Mouse (Mus musculus): ENCODE measurements around the gene Foxa1. TPM values are rescaled to one million over a fixed set of nuclear protein-coding genes. Genes with fewer than 3 reads are reported as not detected.

The Foxa1 gene
- total and polyA plus RNA-seq, 3 experiments = not detected

- H3K4me1 ChIP-seq (ENCODE audit: control insufficient read depth in 1 of 2, insufficient read depth in 2 of 2, low read length in 2 of 2) = no peaks in the 10 kb centered on the region
- no peaks in the 10 kb centered on the region for H3K36me3 ChIP-seq (ENCODE audit: control insufficient read depth in 1 of 2, insufficient read depth in 2 of 2, low read length in 2 of 2)
- DNase-seq (ENCODE audit: low read depth, low spot score) = no peak
- no peaks in the 10 kb centered on the region for H3K79me2 ChIP-seq (ENCODE audit: control insufficient read depth, insufficient read depth, low read length, poor library complexity)
- H3K9ac ChIP-seq (ENCODE audit: control insufficient read depth, low read depth, low read length, poor library complexity, severe bottlenecking) = no peak overlapping the region
- no peak overlapping the region for H3K27ac ChIP-seq (ENCODE audit: control insufficient read depth, low read depth, low read length)
- H3K27me3 ChIP-seq (ENCODE audit: control insufficient read depth in 1 of 2, insufficient read depth in 2 of 2, low read length in 2 of 2) = no peaks in the 10 kb centered on the region; a peak in 1 of 4 replicates
- no peak overlapping the region for H3K4me3 ChIP-seq (ENCODE audit: control insufficient read depth in 1 of 2, insufficient read depth in 1 of 2, low read depth in 2 of 2, low read length in 2 of 2)
- no peak for TF ChIP-seq JUND (IDR thresholded peaks at IDR 0.05; ENCODE audit: low read depth, low read length)
- TF ChIP-seq UBTF (IDR thresholded peaks at IDR 0.05; ENCODE audit: borderline replicate concordance, insufficient read depth, low read depth, low read length) = no peak
- TF ChIP-seq POLR2AphosphoS5 (IDR thresholded peaks at IDR 0.05; ENCODE audit: borderline replicate concordance, low read depth, low read length) = no peak
- TF ChIP-seq RAD21 (IDR thresholded peaks at IDR 0.05; ENCODE audit: low read depth, low read length) = no peak
- no peak for TF ChIP-seq MEF2A (IDR thresholded peaks at IDR 0.05; ENCODE audit: extremely low read depth, insufficient replicate concordance, low read depth, low read length, poor library complexity, severe bottlenecking)
- TF ChIP-seq MAX (IDR thresholded peaks at IDR 0.05; ENCODE audit: low read length) = no peak
- no peak for TF ChIP-seq GATA1 (IDR thresholded peaks at IDR 0.05; ENCODE audit: low read depth, low read length)
- TF ChIP-seq CTCF (IDR thresholded peaks at IDR 0.05 in 2 of 3, conservative IDR thresholded peaks at IDR 0.05 in 1 of 3; ENCODE audit: control insufficient read depth in 1 of 3, insufficient read depth in 1 of 3, low read depth in 2 of 3, low read length in 3 of 3, poor library complexity in 1 of 3, severe bottlenecking in 1 of 3) = no peak
- no peak for TF ChIP-seq HCFC1 (IDR thresholded peaks at IDR 0.05; ENCODE audit: low read depth, low read length)
- no peak for TF ChIP-seq EP300 (IDR thresholded peaks at IDR 0.05; ENCODE audit: low read depth in 1 of 2, low read length in 2 of 2)
- no peak for TF ChIP-seq CHD2 (IDR thresholded peaks at IDR 0.05; ENCODE audit: low read length)
- TF ChIP-seq MYC (IDR thresholded peaks at IDR 0.05; ENCODE audit: low read depth, low read length) = no peak
- TF ChIP-seq USF2 (IDR thresholded peaks at IDR 0.05; ENCODE audit: borderline replicate concordance in 1 of 2, insufficient read depth in 1 of 2, low read depth in 1 of 2, low read length in 2 of 2) = no peak
- H3K9me3 ChIP-seq (replicated peaks; ENCODE audit: insufficient read depth, low read length) = no peaks in the 10 kb centered on the region
These were observed 30.9 kb downstream of the Foxa1 start for GRCm38 (mm10) chr12:57515702-57516377.

- H3K4me3 ChIP-seq (ENCODE audit: control insufficient read depth in 1 of 2, insufficient read depth in 1 of 2, low read depth in 2 of 2, low read length in 2 of 2) = no peak overlapping the region
- no peaks in the 10 kb centered on the region; a peak in 1 of 4 replicates for H3K27me3 ChIP-seq (ENCODE audit: control insufficient read depth in 1 of 2, insufficient read depth in 2 of 2, low read length in 2 of 2)
- no peaks in the 10 kb centered on the region for H3K36me3 ChIP-seq (ENCODE audit: control insufficient read depth in 1 of 2, insufficient read depth in 2 of 2, low read length in 2 of 2)
- no peaks in the 10 kb centered on the region for H3K9me3 ChIP-seq (replicated peaks; ENCODE audit: insufficient read depth, low read length)
- DNase-seq (ENCODE audit: low read depth, low spot score) = peak; percentile 6
- H3K27ac ChIP-seq (ENCODE audit: control insufficient read depth, low read depth, low read length) = no peak overlapping the region
- H3K79me2 ChIP-seq (ENCODE audit: control insufficient read depth, insufficient read depth, low read length, poor library complexity) = no peaks in the 10 kb centered on the region
- no peaks in the 10 kb centered on the region for H3K4me1 ChIP-seq (ENCODE audit: control insufficient read depth in 1 of 2, insufficient read depth in 2 of 2, low read length in 2 of 2)
- H3K9ac ChIP-seq (ENCODE audit: control insufficient read depth, low read depth, low read length, poor library complexity, severe bottlenecking) = no peak overlapping the region
- TF ChIP-seq RAD21 (IDR thresholded peaks at IDR 0.05; ENCODE audit: low read depth, low read length) = peak; percentile 17
- TF ChIP-seq SMC3 (IDR thresholded peaks at IDR 0.05; ENCODE audit: low read depth, low read length) = peak; percentile 41
- TF ChIP-seq JUND (IDR thresholded peaks at IDR 0.05; ENCODE audit: low read depth, low read length) = no peak
- no peak for TF ChIP-seq RCOR1 (IDR thresholded peaks at IDR 0.05; ENCODE audit: low read depth, low read length)
- TF ChIP-seq TBP (IDR thresholded peaks at IDR 0.05; ENCODE audit: low read depth, low read length) = no peak
- peak in 1 of 3 experiments; percentile 23; a peak in 2 of 6 replicates for TF ChIP-seq CTCF (IDR thresholded peaks at IDR 0.05 in 2 of 3, conservative IDR thresholded peaks at IDR 0.05 in 1 of 3; ENCODE audit: control insufficient read depth in 1 of 3, insufficient read depth in 1 of 3, low read depth in 2 of 3, low read length in 3 of 3, poor library complexity in 1 of 3, severe bottlenecking in 1 of 3)
- TF ChIP-seq CHD2 (IDR thresholded peaks at IDR 0.05; ENCODE audit: low read length) = no peak
- TF ChIP-seq GABPA (IDR thresholded peaks at IDR 0.05; ENCODE audit: low read depth, low read length) = no peak
- TF ChIP-seq MXI1 (IDR thresholded peaks at IDR 0.05; ENCODE audit: low read depth, low read length) = no peak
These were observed 32.2 kb downstream of the Foxa1 start for GRCm38 (mm10) chr12:57514552-57514951.

Measured in MEL (cell line).